Mouse (Mus musculus): Measurements from ENCODE around the gene Pex14.

DNA sequence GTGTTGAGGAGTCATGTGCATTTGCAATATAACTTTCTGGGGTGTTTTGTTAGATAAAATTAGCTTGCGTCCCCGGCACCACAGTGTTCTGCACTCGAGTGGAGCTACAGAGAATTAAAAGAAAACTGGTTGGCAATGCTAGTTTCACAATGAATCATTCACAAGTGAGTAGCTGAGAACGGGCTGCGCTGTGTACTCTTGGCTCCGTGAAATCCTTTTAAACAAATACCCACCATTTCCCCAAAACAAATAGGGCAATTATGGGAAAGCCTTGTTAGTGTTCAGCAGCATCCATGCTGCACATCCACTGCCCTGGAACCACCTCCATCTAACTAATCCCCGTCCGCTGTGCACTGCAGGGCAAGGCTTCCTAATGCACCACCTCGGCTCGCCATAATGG, 74.4 kb downstream of the Pex14 start:
- no peak for TF ChIP-seq POLR2A (IDR thresholded peaks at IDR 0.05; ENCODE audit: insufficient read length, low read depth)
- TF ChIP-seq E2F4 (IDR thresholded peaks at IDR 0.05; ENCODE audit: insufficient read depth), result no peak
- no peak for TF ChIP-seq MYOG (IDR thresholded peaks at IDR 0.05; ENCODE audit: control insufficient read depth in 1 of 3, insufficient read depth in 1 of 3, insufficient read length in 2 of 3, low read depth in 2 of 3)
- no peak for TF ChIP-seq TCF12 (IDR thresholded peaks at IDR 0.05; ENCODE audit: insufficient read depth, poor library complexity, severe bottlenecking)
- TF ChIP-seq USF1 (IDR thresholded peaks at IDR 0.05; ENCODE audit: low read depth), result no peak
- TF ChIP-seq POLR2AphosphoS2 (IDR thresholded peaks at IDR 0.05; ENCODE audit: insufficient read length, low read depth), result no peak
- TF ChIP-seq MAX (IDR thresholded peaks at IDR 0.05; ENCODE audit: low read depth), result no peak
- TF ChIP-seq SRF (IDR thresholded peaks at IDR 0.05; ENCODE audit: control insufficient read depth, insufficient read length, low read depth), result no peak
